Mouse (Mus musculus): ENCODE measurements at regions not wholly inside any gene's neighbourhood (a gene's known extent, or its start where the extent isn't known, plus 50 kb on each side); places are given as distances from the start of the nearest gene placed in this dataset.
A peak's percentile ranks its signal among the peaks of the same experiment; 100 is the strongest.

DNA sequence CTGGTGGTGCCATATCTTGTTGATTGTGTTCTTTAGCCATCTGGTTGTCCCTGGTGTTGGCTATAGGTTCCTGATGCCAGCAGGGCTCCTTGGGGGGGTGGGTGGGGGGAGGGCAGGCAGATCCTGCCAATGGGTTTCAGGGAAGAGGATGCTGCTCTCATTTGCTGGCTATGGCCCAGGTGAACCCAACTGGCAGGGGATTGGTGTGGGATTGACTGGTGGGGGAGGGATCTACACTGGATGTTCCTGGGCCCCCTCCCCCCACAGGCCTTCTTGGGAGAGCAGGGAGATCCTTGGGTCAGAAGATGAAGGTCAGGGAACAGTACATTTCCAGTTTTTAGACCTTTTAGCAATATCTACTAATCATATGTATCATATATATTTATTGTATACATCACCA is 86.1 kb downstream of the E030025P04Rik start:
- Histone ChIP-seq H3K4me3 (ENCODE audit: low read depth, low read length) (no peak overlapping the region), H3K27ac (ENCODE audit: insufficient read depth, low read depth, low read length) (no peak overlapping the region), H3K4me1 (ENCODE audit: control insufficient read depth, insufficient read depth, insufficient read length, low read length) (no peaks in the 10 kb centered on the region), H3K36me3 (ENCODE audit: control insufficient read depth, insufficient read depth, low read length) (no peaks in the 10 kb centered on the region), H3K27me3 (ENCODE audit: control insufficient read depth, insufficient read depth, low read length) (no peaks in the 10 kb centered on the region)
- TF ChIP-seq POLR2A (IDR thresholded peaks at IDR 0.05; ENCODE audit: low read depth, low read length): no peak
- no peak for TF ChIP-seq CTCF (IDR thresholded peaks at IDR 0.05; ENCODE audit: extremely low read depth, insufficient read length, insufficient replicate concordance, low read depth, low read length)

DNA sequence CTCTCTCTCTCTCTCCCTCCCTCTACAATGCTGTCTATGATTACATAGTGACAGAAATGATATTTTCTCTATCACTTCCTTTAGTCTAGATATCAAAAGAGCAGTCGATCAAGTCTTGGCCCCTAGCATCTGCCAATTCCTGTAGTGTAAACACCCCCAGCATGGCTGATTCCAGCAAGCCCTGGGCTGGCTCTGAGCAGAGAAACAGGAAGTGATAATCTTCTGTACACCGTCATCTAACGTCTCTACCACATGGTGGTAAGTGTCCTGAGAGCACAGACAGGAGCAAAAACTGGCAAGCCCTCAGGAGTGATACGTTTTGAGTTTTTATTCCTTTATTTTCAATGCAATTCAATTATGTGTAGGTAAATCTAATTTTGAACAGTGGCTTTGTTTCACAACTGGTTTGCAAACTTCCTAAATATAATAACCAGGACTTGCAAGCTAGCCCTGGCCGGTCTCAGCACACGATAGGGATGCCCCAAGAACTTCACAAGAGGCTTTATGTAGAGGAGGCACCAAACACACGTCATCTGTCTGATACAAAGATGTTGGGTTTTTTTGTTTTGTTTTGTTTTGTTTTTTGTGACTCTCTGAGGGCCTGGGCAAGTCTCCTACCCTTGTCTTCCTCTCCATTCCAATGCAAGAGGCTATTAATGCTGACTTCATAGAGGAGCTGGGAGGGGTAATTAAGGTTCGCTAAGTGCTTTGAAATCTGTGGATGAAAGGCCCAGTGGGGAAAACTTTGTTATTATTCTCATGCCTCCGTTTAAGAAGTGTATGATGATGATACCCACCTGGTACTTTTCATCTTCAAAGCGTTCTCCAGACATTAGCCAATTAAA is 95.7 kb downstream of the E030025P04Rik start:
- Histone ChIP-seq H3K4me3 (ENCODE audit: low read depth, low read length) (no peak overlapping the region), H3K4me1 (ENCODE audit: control insufficient read depth, insufficient read depth, insufficient read length, low read length) (peaks cover 14% of the 10 kb centered on the region; the same call in 1 of the 2 replicates), H3K36me3 (ENCODE audit: control insufficient read depth, insufficient read depth, low read length) (no peaks in the 10 kb centered on the region), H3K27ac (ENCODE audit: insufficient read depth, low read depth, low read length) (peak overlapping the region; percentile 56), H3K27me3 (ENCODE audit: control insufficient read depth, insufficient read depth, low read length) (no peaks in the 10 kb centered on the region)
- 60% methylated on average over 10 of the region's 10 CpGs for WGBS
- no peak for TF ChIP-seq CTCF (IDR thresholded peaks at IDR 0.05; ENCODE audit: extremely low read depth, insufficient read length, insufficient replicate concordance, low read depth, low read length)
- no peak for TF ChIP-seq POLR2A (IDR thresholded peaks at IDR 0.05; ENCODE audit: low read depth, low read length)

DNA sequence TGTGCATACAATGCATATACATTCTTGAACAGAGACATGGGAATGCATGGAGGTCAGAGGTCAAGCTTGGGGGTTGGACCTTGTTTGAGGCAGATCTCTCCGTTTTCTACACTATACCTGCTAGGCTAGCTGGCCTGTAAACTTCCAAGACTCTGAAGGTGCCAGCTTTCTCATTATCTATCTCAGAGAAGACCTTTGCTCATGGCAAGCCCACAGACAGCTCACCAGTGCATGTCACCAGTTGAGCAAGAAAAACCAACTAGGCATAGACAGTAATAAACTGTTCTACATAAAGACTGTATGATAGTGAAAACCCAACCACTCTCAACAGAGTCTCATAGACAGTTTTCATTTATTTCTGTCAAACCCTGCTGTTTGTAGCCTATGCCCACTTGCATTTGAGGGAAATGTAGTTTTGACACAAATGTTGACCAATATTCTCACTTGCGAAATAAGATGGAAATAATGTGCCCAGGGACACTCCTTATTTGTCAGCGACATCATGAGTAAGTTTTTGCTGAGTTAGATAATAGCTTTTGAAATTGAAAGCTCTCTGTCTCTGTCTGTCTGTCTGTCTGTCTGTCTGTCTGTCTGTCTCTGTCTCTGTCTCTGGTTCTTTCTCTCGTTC is 96.6 kb downstream of the E030025P04Rik start:
- 51% methylated on average over 4 of the region's 4 CpGs for WGBS
- peak overlapping the region; percentile 56; the same call in 1 of the 2 replicates for H3K27ac ChIP-seq (ENCODE audit: insufficient read depth, low read depth, low read length)
- TF ChIP-seq POLR2A (IDR thresholded peaks at IDR 0.05; ENCODE audit: low read depth, low read length): no peak
- TF ChIP-seq CTCF (IDR thresholded peaks at IDR 0.05; ENCODE audit: extremely low read depth, insufficient read length, insufficient replicate concordance, low read depth, low read length): no peak

DNA sequence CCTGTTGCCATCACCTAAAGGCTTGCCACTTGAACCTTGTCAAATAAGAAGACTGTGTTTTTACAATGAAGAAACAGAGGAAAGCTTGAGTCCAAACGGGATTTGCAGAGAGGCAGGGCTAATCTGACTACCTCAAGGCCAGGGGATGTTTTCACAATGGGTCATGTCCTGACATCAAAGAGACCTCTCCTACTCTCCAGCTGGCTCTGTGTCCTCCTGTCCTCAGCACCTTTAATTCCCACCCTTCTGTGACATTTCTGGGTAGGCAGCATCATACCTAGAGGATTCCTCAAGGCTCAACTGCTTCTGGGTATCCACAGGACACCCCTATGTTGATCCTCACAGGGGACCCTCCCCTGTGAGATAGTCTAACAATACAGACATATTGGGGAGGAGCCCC is 97.7 kb downstream of the E030025P04Rik start:
- no peaks in the 10 kb centered on the region for H3K27me3 ChIP-seq (ENCODE audit: control insufficient read depth, insufficient read depth, low read length)
- no peak overlapping the region for H3K4me3 ChIP-seq (ENCODE audit: low read depth, low read length)
- H3K36me3 ChIP-seq (ENCODE audit: control insufficient read depth, insufficient read depth, low read length): no peaks in the 10 kb centered on the region
- H3K27ac ChIP-seq (ENCODE audit: insufficient read depth, low read depth, low read length): no peak overlapping the region
- 27% methylated on average over 1 of the region's 1 CpGs for WGBS
- peaks cover 16% of the 10 kb centered on the region; the same call in 1 of the 2 replicates for H3K4me1 ChIP-seq (ENCODE audit: control insufficient read depth, insufficient read depth, insufficient read length, low read length)
- no peak for TF ChIP-seq CTCF (IDR thresholded peaks at IDR 0.05; ENCODE audit: extremely low read depth, insufficient read length, insufficient replicate concordance, low read depth, low read length)

More for the DNA sequence above, 96.6 kb downstream of the E030025P04Rik start:
- no peaks in the 10 kb centered on the region for H3K36me3 ChIP-seq (ENCODE audit: control insufficient read depth, insufficient read depth, low read length)
- H3K4me3 ChIP-seq (ENCODE audit: low read depth, low read length): no peak overlapping the region
- H3K27me3 ChIP-seq (ENCODE audit: control insufficient read depth, insufficient read depth, low read length): no peaks in the 10 kb centered on the region
- peaks cover 16% of the 10 kb centered on the region; the same call in 1 of the 2 replicates for H3K4me1 ChIP-seq (ENCODE audit: control insufficient read depth, insufficient read depth, insufficient read length, low read length)

DNA sequence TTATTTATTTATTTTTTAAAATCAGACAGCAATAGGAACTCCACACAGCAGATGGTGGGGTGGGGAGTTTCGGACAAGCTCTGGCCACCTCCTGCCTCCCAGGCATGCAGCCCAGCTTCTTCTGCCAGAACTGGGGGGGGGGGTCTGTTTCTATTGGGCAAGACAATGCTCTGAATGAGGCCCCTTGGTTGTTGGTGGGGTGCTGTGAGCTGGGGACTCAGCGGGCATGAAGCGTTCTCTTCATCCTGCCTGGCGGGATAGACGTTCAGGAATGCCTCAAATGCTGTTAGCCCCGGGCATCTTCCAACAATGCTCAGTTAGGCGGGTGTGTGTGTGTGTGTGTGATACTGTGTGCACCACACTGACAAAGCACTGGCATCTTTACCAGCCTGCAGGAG is 103.7 kb downstream of the E030025P04Rik start:
- TF ChIP-seq CTCF (IDR thresholded peaks at IDR 0.05; ENCODE audit: extremely low read depth, insufficient read length, insufficient replicate concordance, low read depth, low read length) (no peak), POLR2A (IDR thresholded peaks at IDR 0.05; ENCODE audit: low read depth, low read length) (no peak)
- no peaks in the 10 kb centered on the region for H3K27me3 ChIP-seq (ENCODE audit: control insufficient read depth, insufficient read depth, low read length)
- no peaks in the 10 kb centered on the region for H3K36me3 ChIP-seq (ENCODE audit: control insufficient read depth, insufficient read depth, low read length)
- H3K4me1 ChIP-seq (ENCODE audit: control insufficient read depth, insufficient read depth, insufficient read length, low read length): peaks cover 3% of the 10 kb centered on the region; the same call in 1 of the 2 replicates
- no peak overlapping the region for H3K4me3 ChIP-seq (ENCODE audit: low read depth, low read length)
- 92% methylated on average over 7 of the region's 7 CpGs for WGBS
- H3K27ac ChIP-seq (ENCODE audit: insufficient read depth, low read depth, low read length): no peak overlapping the region

DNA sequence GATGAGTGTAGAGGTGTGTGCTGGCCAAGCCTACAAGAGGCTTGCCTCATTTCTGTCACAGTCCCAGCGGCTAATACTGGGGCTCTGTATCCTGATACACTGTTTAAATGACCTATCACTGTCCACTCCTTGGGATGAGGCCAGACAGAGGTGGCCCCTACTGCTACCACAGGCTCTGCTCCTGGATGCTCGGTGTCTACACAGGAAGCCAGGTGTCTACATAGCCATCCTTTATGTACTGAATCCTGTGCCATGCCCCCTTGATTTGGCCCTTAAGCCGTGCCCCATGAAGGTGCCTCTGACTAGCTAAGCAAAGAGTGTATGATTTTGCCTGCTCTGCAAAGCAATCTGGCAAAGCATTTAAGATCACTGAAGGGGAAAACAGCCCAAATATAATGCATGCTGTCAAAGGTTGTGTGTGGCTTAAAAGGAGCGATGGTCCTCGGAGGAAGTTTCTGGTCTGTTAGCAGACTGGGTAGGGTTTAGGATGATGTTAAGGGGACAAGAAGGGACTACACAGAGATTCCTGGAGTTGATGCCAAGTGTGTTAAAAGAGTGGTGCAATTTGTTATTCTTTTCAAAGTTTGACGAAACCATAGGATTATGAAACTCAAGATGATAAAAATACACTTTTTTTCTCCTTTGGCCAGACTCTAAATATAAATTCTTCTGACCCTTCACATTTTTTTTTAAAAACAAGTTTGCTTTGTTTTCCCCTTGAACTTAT is 104.2 kb downstream of the E030025P04Rik start:
- H3K36me3 ChIP-seq (ENCODE audit: control insufficient read depth, insufficient read depth, low read length): no peaks in the 10 kb centered on the region
- TF ChIP-seq CTCF (IDR thresholded peaks at IDR 0.05; ENCODE audit: extremely low read depth, insufficient read length, insufficient replicate concordance, low read depth, low read length): no peak
- no peak for TF ChIP-seq POLR2A (IDR thresholded peaks at IDR 0.05; ENCODE audit: low read depth, low read length)
- H3K4me3 ChIP-seq (ENCODE audit: low read depth, low read length): no peak overlapping the region
- no peak overlapping the region for H3K27ac ChIP-seq (ENCODE audit: insufficient read depth, low read depth, low read length)
- WGBS: 85% methylated on average over 6 of the region's 6 CpGs
- H3K4me1 ChIP-seq (ENCODE audit: control insufficient read depth, insufficient read depth, insufficient read length, low read length): peaks cover 3% of the 10 kb centered on the region; the same call in 1 of the 2 replicates
- no peaks in the 10 kb centered on the region for H3K27me3 ChIP-seq (ENCODE audit: control insufficient read depth, insufficient read depth, low read length)
